Mouse (Mus musculus) C2C12 (cell line): ENCODE measurements around the gene Itgb6.

Experiments
- CEBPB ChIP-seq: IDR thresholded peaks from one replicate; pipeline ENCODE4 v1.6.1; 2011; ENCODE audit warnings: low read depth, mild to moderate bottlenecking, control low read depth, moderate library complexity
- CTCF ChIP-seq: IDR thresholded peaks from one replicate; pipeline ENCODE4 v1.5.1; 2011; ENCODE audit not compliant: control insufficient read depth, insufficient read depth, insufficient read length
- USF1 ChIP-seq: IDR thresholded peaks from one replicate; pipeline ENCODE4 v1.6.1; 2011; ENCODE audit warnings: low read depth, mild to moderate bottlenecking, control low read depth, moderate library complexity

DNA sequence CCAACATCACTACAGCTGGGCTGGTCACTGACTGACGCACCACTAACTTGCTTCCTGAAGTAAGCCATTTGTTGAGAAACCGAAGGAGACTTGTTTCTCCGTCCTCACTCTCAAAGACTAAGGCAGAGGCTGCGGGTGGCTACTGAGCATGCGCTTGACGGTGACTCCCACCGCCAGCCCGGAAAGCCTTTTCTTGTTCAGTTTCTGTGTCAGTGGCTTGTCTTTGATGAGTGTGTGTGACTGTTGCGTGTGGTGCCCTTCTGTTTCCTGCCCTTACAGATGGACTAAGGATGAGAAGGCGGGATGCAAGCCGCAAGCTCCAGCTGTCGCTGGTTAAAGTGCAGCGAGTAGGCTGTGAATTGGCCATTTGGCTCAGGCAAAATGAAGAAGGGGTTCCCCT lies 5.1 kb downstream of the Itgb6 start:
- TF ChIP-seq CTCF, result no peak
- TF ChIP-seq USF1, result no peak
- TF ChIP-seq CEBPB, result no peak
